Mouse (Mus musculus) hindbrain, embryonic 11.5 days (tissue): ENCODE data around the gene 5730522E02Rik. TPM values are rescaled to one million over a fixed set of nuclear protein-coding genes. Genes with fewer than 3 reads are reported as not detected.

ENCODE experiments used
- ATAC-seq: fragments of 200-750 bp; cut with Nextera tagmentation; 2 replicates; pipeline ENCODE4 v1.8.0; 2017; ENCODE audit warnings: mild to moderate bottlenecking, moderate TSS enrichment, moderate library complexity; ENCODE audit not compliant: low FRiP score
- DNase-seq: peaks from one replicate; pipeline ENCODE4 v3.0.0-alpha.2; 2015; ENCODE audit warnings: low spot score
- H3K27ac ChIP-seq: fragments of 300-500 bp; sonication (generic); 2 replicates; pipeline ENCODE4 v1.5.1; 2014; ENCODE audit warnings: mild to moderate bottlenecking, low read depth, low read length
- H3K27me3 ChIP-seq: fragments of 300-500 bp; sonication (generic); 2 replicates; pipeline ENCODE4 v1.6.1; 2014; ENCODE audit warnings: mild to moderate bottlenecking, low read length, moderate library complexity, mixed read lengths; ENCODE audit not compliant: control insufficient read depth, insufficient read depth
- H3K36me3 ChIP-seq: fragments of 300-500 bp; sonication (generic); 2 replicates; pipeline ENCODE4 v1.6.1; 2014; ENCODE audit warnings: mild to moderate bottlenecking, low read length, moderate library complexity, mixed read lengths; ENCODE audit not compliant: control insufficient read depth, insufficient read depth
- H3K4me1 ChIP-seq: fragments of 300-500 bp; sonication (generic); replicated peaks from 2 replicates; pipeline ENCODE4 v1.6.1; 2014; ENCODE audit warnings: low read length, mixed read lengths; ENCODE audit not compliant: control insufficient read depth, insufficient read depth
- H3K4me2 ChIP-seq: fragments of 300-500 bp; sonication (generic); replicated peaks from 2 replicates; pipeline ENCODE4 v1.6.1; 2014; ENCODE audit warnings: mild to moderate bottlenecking, low read depth, low read length
- H3K4me3 ChIP-seq: fragments of 300-500 bp; sonication (generic); 2 replicates; pipeline ENCODE4 v1.5.1; 2014; ENCODE audit warnings: low read depth, low read length
- H3K9ac ChIP-seq: fragments of 300-500 bp; sonication (generic); 2 replicates; pipeline ENCODE4 v1.6.1; 2014; ENCODE audit warnings: low read depth, low read length
- H3K9me3 ChIP-seq: fragments of 300-500 bp; sonication (generic); 2 replicates; pipeline ENCODE4 v1.6.1; 2016; ENCODE audit warnings: low read length; ENCODE audit not compliant: control insufficient read depth
- WGBS: fragments of 180-500 bp; shearing (Covaris S2); extraction: QIAGEN DNeasy Blood & Tissue Kit; methylation state at CpG from one replicate; pipeline ENCODE4 v1.1.7; 2014; 5-methylcytosine and 5-hydroxymethylcytosine counted together
- polyA plus RNA-seq: library from polyadenylated mRNA; unstranded; fragments of >200 nt; fragmentation: Nextera tagmentation; extraction: Ambion mirVana; gene quantifications from 2 replicates; pipeline ENCODE4 v1.2.1, GENCODE M21; 2014

5730522E02Rik gene
- polyA plus RNA-seq, 1 experiment from 2014 or later = 8.0 TPM

DNA sequence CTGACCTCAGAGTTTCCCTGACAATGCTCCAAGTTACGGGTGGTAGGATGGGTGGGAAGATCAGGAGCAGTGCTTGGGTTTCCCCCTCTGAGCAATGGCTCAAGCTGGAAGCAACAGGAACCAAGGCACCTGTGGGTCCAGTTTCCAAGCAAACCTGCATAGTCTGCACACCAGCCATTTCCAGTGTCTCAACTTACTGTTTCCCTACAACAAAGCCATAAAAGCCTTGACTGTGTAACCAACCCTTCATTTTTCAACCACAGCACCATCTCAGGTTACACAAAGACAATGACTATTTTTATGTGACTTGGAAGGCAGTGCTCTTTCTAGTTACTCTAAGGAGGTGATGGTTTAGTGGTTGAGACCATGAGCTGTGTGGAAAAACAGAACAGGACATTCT, 530.7 kb downstream of the 5730522E02Rik start:
- Histone ChIP-seq H3K4me2 (no peak overlapping the region), H3K36me3 (no peaks in the 10 kb centered on the region), H3K9me3 (no peaks in the 10 kb centered on the region), H3K4me1 (no peaks in the 10 kb centered on the region), H3K27me3 (no peaks in the 10 kb centered on the region), H3K9ac (no peak overlapping the region), H3K27ac (no peak overlapping the region), H3K4me3 (no peak overlapping the region)
- ATAC-seq (no peak), DNase-seq (no peak)
- 84% methylated on average over 1 of the region's 1 CpGs for WGBS

DNA sequence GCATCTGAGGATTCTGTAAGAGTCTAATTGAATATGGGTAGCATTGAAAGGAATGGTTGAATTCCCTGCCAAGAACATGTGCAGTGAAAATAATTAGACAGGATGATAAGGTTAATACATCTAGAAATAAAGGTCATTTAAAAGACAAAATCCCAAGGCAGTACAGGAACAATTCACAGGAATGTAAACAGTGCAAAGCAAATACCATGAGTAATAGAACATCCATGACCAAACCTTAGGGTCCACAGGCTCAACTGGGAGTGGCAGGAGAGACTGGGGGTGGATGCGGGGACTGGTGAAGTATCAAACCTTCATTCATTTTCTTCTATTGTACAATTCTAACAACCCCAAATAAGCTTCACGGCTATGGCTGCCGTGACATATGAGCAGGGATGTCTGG, 536.4 kb downstream of the 5730522E02Rik start:
- 96% methylated on average over 3 of the region's 3 CpGs for WGBS
- Histone ChIP-seq H3K27ac (no peak overlapping the region), H3K4me1 (no peaks in the 10 kb centered on the region), H3K9ac (no peak overlapping the region), H3K27me3 (no peaks in the 10 kb centered on the region), H3K4me2 (no peak overlapping the region), H3K4me3 (no peak overlapping the region), H3K36me3 (no peaks in the 10 kb centered on the region), H3K9me3 (no peaks in the 10 kb centered on the region)
- ATAC-seq = no peak
- no peak for DNase-seq

DNA sequence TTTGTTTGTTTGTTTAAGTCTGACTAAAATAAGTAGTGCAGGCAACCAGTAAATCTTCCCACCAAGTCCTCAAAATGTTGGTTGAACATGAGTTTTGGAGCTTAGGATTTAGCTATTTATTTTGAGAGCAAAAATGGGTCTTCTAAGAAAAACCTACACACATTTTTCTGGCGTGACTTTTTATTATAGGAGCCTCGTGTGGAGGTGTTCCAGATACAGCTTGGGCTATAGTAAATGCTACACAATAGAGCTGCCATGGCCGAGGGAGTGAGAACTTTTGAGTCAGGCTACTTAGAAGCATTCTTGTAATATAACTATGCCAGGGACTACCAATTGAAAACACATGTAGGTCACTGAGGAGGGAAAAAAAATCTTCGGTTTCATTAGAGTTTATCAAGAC, 540.5 kb downstream of the 5730522E02Rik start:
- Histone ChIP-seq H3K27me3 (no peaks in the 10 kb centered on the region), H3K4me2 (no peak overlapping the region), H3K9ac (no peak overlapping the region), H3K9me3 (no peaks in the 10 kb centered on the region), H3K4me3 (no peak overlapping the region), H3K4me1 (no peaks in the 10 kb centered on the region), H3K36me3 (no peaks in the 10 kb centered on the region), H3K27ac (no peak overlapping the region)
- DNase-seq (no peak), ATAC-seq (no peak)
- WGBS = 60% methylated on average over 4 of the region's 4 CpGs

DNA sequence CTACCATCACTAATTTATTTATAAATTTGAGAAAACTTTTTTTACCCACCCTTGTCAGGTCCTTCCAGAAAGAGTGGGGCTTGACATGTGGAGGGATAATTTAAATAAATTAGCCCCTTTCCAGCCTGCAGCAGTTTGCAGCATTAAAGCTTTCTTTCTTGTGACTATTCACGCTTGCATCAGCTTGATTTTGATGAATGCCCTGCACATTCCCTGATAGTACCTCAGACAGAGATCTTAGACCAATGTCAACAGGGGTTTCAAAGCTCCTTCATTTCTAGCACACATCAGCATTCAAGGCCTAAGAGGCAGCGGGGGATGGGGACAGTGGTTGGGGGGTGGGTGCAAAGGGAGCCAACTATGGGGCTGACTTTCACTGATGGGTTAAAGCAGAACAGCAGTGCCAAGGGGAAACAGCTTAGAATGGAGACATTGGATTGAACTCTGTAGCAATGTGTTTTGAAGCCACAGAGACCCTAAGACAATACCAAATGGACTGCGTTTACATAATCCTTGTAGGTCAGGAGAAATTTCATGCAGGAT, 545.9 kb downstream of the 5730522E02Rik start:
- WGBS = 55% methylated on average over 3 of the region's 3 CpGs
- Histone ChIP-seq H3K4me2 (no peak overlapping the region), H3K4me1 (no peaks in the 10 kb centered on the region), H3K9ac (no peak overlapping the region), H3K36me3 (no peaks in the 10 kb centered on the region), H3K27ac (no peak overlapping the region), H3K4me3 (no peak overlapping the region), H3K9me3 (no peaks in the 10 kb centered on the region), H3K27me3 (no peaks in the 10 kb centered on the region)
- peak; percentile 43; the same call in 1 of the 2 replicates for ATAC-seq
- DNase-seq = no peak

DNA sequence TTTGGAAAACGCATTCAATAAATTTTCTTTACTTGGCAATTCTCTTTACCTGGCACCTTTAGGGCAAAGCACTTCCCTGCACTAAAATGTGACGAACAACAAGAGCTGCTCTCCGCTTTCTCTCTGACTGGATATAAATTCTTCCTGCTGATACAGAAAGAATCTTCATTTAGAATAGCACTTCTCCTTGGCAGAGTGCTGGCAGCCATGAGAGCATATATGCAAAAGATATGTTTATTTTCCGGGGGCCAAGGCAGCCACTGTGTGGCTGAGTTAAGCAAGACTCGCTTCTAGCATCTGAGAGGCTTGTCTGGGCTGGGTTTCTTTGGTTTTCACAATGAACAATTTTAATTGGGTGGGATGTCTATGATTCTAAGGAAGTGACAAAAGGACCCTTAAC, 564.3 kb downstream of the 5730522E02Rik start:
- H3K4me3 ChIP-seq = no peak overlapping the region
- 88% methylated on average over 5 of the region's 5 CpGs for WGBS

DNA sequence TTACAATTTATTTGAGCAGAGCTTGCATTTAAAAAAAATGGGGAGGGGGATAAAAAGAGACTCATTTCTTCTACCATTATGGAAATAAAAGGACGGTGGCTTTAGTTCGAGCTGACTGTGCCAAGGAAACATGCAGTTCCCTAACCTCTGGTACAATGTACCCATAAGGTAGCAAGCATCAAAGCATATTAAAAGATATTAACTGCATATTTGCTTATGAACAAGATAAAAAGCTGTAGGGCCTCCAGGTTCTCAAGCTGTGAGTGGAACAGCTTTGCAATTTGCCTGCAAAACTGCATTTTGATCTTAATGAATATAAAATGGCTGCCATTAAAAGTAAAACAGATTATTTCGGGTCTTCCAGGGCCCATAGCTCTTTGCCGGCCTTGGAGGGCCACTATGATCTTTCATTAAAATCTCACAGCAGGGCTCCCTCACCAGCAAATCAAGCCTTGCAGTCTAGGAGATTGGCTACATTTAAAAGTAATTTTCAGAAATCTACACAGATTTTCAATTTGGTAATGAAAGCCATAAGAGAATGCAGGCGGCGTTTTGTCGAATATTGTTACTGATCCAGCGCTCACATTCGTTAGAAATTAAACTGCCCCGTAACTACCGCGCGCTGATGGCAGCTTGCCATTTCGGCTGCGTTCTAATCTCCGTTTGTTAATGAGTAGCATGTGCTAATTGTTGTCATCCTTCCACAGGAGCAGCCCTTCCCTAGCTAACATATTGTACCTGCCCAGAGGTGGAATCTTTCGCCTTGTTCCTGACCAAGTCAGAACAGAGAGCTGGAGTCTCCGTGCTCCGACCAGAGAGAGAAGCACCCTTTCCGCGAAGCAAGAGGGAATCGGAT, 565.6 kb downstream of the 5730522E02Rik start:
- no peak for ATAC-seq
- WGBS = 60% methylated on average over 22 of the region's 22 CpGs
- H3K4me2 ChIP-seq = no peak overlapping the region
- no peaks in the 10 kb centered on the region for H3K9me3 ChIP-seq
- no peaks in the 10 kb centered on the region for H3K27me3 ChIP-seq
- H3K27ac ChIP-seq = no peak overlapping the region
- no peaks in the 10 kb centered on the region for H3K4me1 ChIP-seq
- no peak overlapping the region for H3K4me3 ChIP-seq
- H3K9ac ChIP-seq = no peak overlapping the region
- no peak for DNase-seq
- H3K36me3 ChIP-seq = no peaks in the 10 kb centered on the region

More for the DNA sequence above, 564.3 kb downstream of the 5730522E02Rik start:
- no peaks in the 10 kb centered on the region for H3K9me3 ChIP-seq
- no peak overlapping the region for H3K4me2 ChIP-seq
- H3K36me3 ChIP-seq = no peaks in the 10 kb centered on the region
- no peak for ATAC-seq
- no peak overlapping the region for H3K9ac ChIP-seq
- no peaks in the 10 kb centered on the region for H3K4me1 ChIP-seq
- H3K27ac ChIP-seq = no peak overlapping the region
- H3K27me3 ChIP-seq = no peaks in the 10 kb centered on the region
- no peak for DNase-seq

DNA sequence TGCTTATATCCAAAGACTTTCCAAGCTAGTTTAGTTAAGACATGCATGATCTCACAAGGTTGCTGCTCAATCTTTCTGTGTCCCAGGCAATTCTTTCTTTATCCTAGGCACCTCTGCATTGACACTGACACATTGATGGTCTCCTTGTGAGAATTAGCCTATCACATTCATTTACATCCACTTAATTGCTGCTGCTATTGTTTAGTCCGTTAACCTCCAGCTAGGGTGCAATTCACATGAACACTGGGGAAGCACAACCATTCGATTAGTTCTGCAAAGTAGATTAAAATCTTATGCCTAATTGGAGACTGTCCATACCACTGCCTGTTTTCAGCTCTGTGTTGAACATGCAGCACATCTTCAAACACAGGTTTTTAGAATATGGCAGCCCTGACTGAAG, 603.7 kb downstream of the 5730522E02Rik start:
- Histone ChIP-seq H3K4me1 (no peaks in the 10 kb centered on the region), H3K27me3 (no peaks in the 10 kb centered on the region), H3K9me3 (no peaks in the 10 kb centered on the region), H3K4me3 (no peak overlapping the region), H3K36me3 (no peaks in the 10 kb centered on the region), H3K4me2 (no peak overlapping the region), H3K27ac (no peak overlapping the region), H3K9ac (no peak overlapping the region)
- WGBS = 57% methylated on average over 2 of the region's 2 CpGs
- ATAC-seq (no peak), DNase-seq (no peak)

DNA sequence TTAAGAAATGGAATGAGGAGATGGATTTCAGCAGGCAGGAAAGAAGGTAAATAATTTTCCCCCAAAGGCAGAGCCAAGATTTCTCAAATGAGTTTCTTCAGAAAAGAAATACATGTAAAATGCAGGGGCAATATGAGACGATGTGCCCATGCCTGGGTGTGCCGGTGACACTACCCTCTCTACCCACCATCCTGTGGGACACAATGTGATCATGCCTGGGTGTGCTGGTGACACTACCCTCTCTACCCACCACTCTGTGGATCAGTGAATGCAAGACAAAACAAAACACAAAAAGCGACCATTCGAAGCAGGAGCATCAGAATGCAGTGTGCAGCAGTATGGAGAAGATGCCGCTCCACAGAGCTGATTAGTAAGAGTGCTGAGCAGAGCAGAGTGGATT, 610.5 kb downstream of the 5730522E02Rik start:
- H3K4me2 ChIP-seq = no peak overlapping the region
- WGBS = 90% methylated on average over 5 of the region's 5 CpGs

DNA sequence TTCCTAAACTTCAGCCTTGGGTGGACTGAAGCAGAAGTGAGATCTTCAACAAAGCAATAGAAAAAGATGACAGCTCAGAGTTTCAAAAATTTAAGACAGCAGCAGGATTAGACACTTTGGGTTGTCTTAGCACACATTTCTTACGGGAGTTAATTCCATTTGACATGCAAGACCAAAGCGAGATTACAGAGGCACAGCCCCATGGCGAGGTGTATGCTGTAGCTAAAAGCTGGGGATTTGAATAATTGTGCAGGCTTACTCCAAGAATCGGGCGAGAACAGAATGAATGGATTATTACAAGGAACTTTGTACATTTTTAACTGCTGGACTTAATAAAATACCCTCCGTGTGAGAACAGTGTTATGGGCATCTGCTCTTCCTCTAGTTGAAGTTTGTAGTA, 615.3 kb downstream of the 5730522E02Rik start:
- H3K27me3 ChIP-seq = no peaks in the 10 kb centered on the region
- ATAC-seq = no peak
- H3K4me1 ChIP-seq = no peaks in the 10 kb centered on the region
- H3K4me3 ChIP-seq = no peak overlapping the region
- H3K4me2 ChIP-seq = no peak overlapping the region
- H3K27ac ChIP-seq = no peak overlapping the region
- DNase-seq = no peak
- no peaks in the 10 kb centered on the region for H3K9me3 ChIP-seq
- H3K9ac ChIP-seq = no peak overlapping the region
- H3K36me3 ChIP-seq = no peaks in the 10 kb centered on the region
- WGBS = 75% methylated on average over 6 of the region's 6 CpGs

More for the DNA sequence above, 610.5 kb downstream of the 5730522E02Rik start:
- ATAC-seq (no peak), DNase-seq (no peak)
- Histone ChIP-seq H3K9ac (no peak overlapping the region), H3K27ac (no peak overlapping the region), H3K4me3 (no peak overlapping the region), H3K9me3 (no peaks in the 10 kb centered on the region), H3K27me3 (no peaks in the 10 kb centered on the region), H3K4me1 (no peaks in the 10 kb centered on the region), H3K36me3 (no peaks in the 10 kb centered on the region)
